Mouse (Mus musculus) ES-E14 (cell line): ENCODE results near the gene Pmf1. TPM values are rescaled to one million over a fixed set of nuclear protein-coding genes. Genes with fewer than 3 reads are reported as not detected.
A peak's percentile ranks its signal among the peaks of the same experiment; 100 is the strongest.

Experiments used
- DNase-seq: peaks from one replicate; pipeline ENCODE4 v3.0.0-alpha.2; 2013; ENCODE audit warnings: low read depth, low spot score
- H3K27ac ChIP-seq: 2 replicates; pipeline ENCODE4 v1.5.1; 2012; ENCODE audit warnings: low read depth, mild to moderate bottlenecking, low read length, moderate library complexity, mixed read lengths; ENCODE audit not compliant: poor library complexity, insufficient read depth, severe bottlenecking
- H3K36me3 ChIP-seq: 2 replicates; pipeline ENCODE4 v1.6.1; 2012; ENCODE audit warnings: mild to moderate bottlenecking, low read length, moderate library complexity, mixed read lengths; ENCODE audit not compliant: control insufficient read depth, poor library complexity, insufficient read depth, severe bottlenecking
- H3K4me1 ChIP-seq, 2 experiments: fragments of 150-350 bp in 1 of 2; sonication (generic) in 1 of 2; 2 replicates each; pipeline ENCODE4 v1.6.1; 2012; ENCODE audit warnings: low read length in 2 of 2, mild to moderate bottlenecking in 1 of 2, mixed read lengths in 1 of 2; ENCODE audit not compliant: control insufficient read depth in 2 of 2, insufficient read depth in 2 of 2, poor library complexity in 1 of 2
- H3K4me3 ChIP-seq, 2 experiments: fragments of 150-350 bp in 1 of 2; sonication (generic) in 1 of 2; 2 replicates each; pipeline ENCODE4 v1.5.1; 2012; ENCODE audit warnings: low read length in 2 of 2, low read depth in 1 of 2, mild to moderate bottlenecking in 1 of 2, mixed read lengths in 1 of 2; ENCODE audit not compliant: insufficient read depth in 1 of 2, poor library complexity in 1 of 2, severe bottlenecking in 1 of 2
- H3K9ac ChIP-seq: 2 replicates; pipeline ENCODE4 v1.6.1; 2012; ENCODE audit warnings: low read depth, mild to moderate bottlenecking, low read length, mixed read lengths; ENCODE audit not compliant: poor library complexity, insufficient read depth, severe bottlenecking
- H3K9me3 ChIP-seq: fragments of 150-350 bp; sonication (generic); 2 replicates; pipeline ENCODE4 v1.6.1; 2012; ENCODE audit warnings: low read depth, mild to moderate bottlenecking, low read length; ENCODE audit not compliant: control insufficient read depth, insufficient read depth
- CHD2 ChIP-seq: IDR thresholded peaks from 2 replicates; pipeline ENCODE4 v1.6.1; 2014; ENCODE audit warnings: mild to moderate bottlenecking, low read depth, low read length, inconsistent platforms
- HCFC1 ChIP-seq: IDR thresholded peaks from 2 replicates; pipeline ENCODE4 v1.6.1; 2012; ENCODE audit warnings: low read length, inconsistent platforms, borderline replicate concordance; ENCODE audit not compliant: insufficient read depth
- MAFK ChIP-seq: IDR thresholded peaks from 2 replicates; pipeline ENCODE4 v1.6.1; 2014; ENCODE audit warnings: mild to moderate bottlenecking, low read depth, low read length, inconsistent platforms; ENCODE audit not compliant: insufficient read depth
- ZC3H11A ChIP-seq: IDR thresholded peaks from 2 replicates; pipeline ENCODE4 v1.6.1; 2012; ENCODE audit warnings: low read depth, mild to moderate bottlenecking, inconsistent platforms, low read length, borderline replicate concordance
- ZNF384 ChIP-seq: IDR thresholded peaks from 2 replicates; pipeline ENCODE4 v1.6.1; 2012; ENCODE audit warnings: low read depth, low read length, inconsistent platforms
- in situ Hi-C, 2 experiments: fragments of 600-800 bp; cut with MboI; formaldehyde crosslinking; loops; one replicate each; pipeline ENCODE4 v1.15.1; 2025; ENCODE audit warnings: low sequenced_read_pairs in 2 of 2, inconsistent platforms in 1 of 2; ENCODE audit not compliant: unreplicated experiment in 2 of 2
- total RNA-seq: library from RNA; depleted of rRNA; stranded (reverse); fragments of 300-350 nt; gene quantifications from 2 replicates; pipeline ENCODE4 v1.2.3, GENCODE M21; 2012

Pmf1 gene
- total RNA-seq, 1 experiment, result 97.0 TPM

GRCm38 (mm10) chr3:88408953-88409352 lies 1.2 kb downstream of the Pmf1 start:
- H3K27ac ChIP-seq, result 0 out of 2 replicates have a peak overlapping the region, but pooled peaks have one; percentile 97
- H3K9me3 ChIP-seq, result no peaks in the 10 kb centered on the region
- in situ Hi-C loops, result loop anchor here (5.0 to 10.0 kb wide), 2 partner anchors 58 to 66 kb away; no protein-coding TSS in a partner anchor
- TF ChIP-seq MAFK, result no peak
- no peak for TF ChIP-seq ZC3H11A
- TF ChIP-seq HCFC1, result no peak
- no peak for TF ChIP-seq ZNF384
- no peak for TF ChIP-seq CHD2
- peaks cover 7% of the 10 kb centered on the region for H3K36me3 ChIP-seq
- peak overlapping the region; percentile 96 for H3K9ac ChIP-seq
- H3K4me1 ChIP-seq, result peaks cover 2 to 7% of the 10 kb centered on the region in 2 experiments; a peak in 3 of 4 replicates
- H3K4me3 ChIP-seq, result peak overlapping the region; percentile 85 to 93
- no peak for DNase-seq

GRCm38 (mm10) chr3:88407529-88407928 lies 2.6 kb downstream of the Pmf1 start:
- no peak overlapping the region for H3K9ac ChIP-seq
- TF ChIP-seq HCFC1 (no peak), ZC3H11A (no peak), ZNF384 (no peak), CHD2 (no peak)
- no peak overlapping the region; a peak in 1 of 4 replicates for H3K4me3 ChIP-seq
- H3K36me3 ChIP-seq, result peaks cover 12% of the 10 kb centered on the region
- peaks cover 2 to 7% of the 10 kb centered on the region in 2 experiments; a peak in 3 of 4 replicates for H3K4me1 ChIP-seq
- DNase-seq, result no peak
- no peaks in the 10 kb centered on the region for H3K9me3 ChIP-seq
- no peak overlapping the region for H3K27ac ChIP-seq
- in situ Hi-C loops, result loop anchor here (5.0 to 10.0 kb wide), 2 partner anchors 60 to 67 kb away; no protein-coding TSS in a partner anchor

- TF ChIP-seq HCFC1 (no peak), CHD2 (no peak), ZNF384 (no peak), MAFK (no peak), ZC3H11A (peak; percentile 76; the same call in 1 of the 2 replicates)
- no peak overlapping the region; the same call in 1 of the 2 replicates for H3K9ac ChIP-seq
- no peak overlapping the region for H3K27ac ChIP-seq
- H3K4me1 ChIP-seq, result peaks cover 2 to 8% of the 10 kb centered on the region in 2 experiments; a peak in 3 of 4 replicates
- H3K36me3 ChIP-seq, result peaks cover 12% of the 10 kb centered on the region; the same call in 1 of the 2 replicates
- H3K4me3 ChIP-seq, result no peak overlapping the region
- no peaks in the 10 kb centered on the region for H3K9me3 ChIP-seq
- in situ Hi-C loops, result loop anchor here (5.0 to 10.0 kb wide), 2 partner anchors 60 to 68 kb away; no protein-coding TSS in a partner anchor
- DNase-seq, result peak; percentile 74
Measured at GRCm38 (mm10) chr3:88407090-88407489, 3.0 kb downstream of the Pmf1 start.

DNA sequence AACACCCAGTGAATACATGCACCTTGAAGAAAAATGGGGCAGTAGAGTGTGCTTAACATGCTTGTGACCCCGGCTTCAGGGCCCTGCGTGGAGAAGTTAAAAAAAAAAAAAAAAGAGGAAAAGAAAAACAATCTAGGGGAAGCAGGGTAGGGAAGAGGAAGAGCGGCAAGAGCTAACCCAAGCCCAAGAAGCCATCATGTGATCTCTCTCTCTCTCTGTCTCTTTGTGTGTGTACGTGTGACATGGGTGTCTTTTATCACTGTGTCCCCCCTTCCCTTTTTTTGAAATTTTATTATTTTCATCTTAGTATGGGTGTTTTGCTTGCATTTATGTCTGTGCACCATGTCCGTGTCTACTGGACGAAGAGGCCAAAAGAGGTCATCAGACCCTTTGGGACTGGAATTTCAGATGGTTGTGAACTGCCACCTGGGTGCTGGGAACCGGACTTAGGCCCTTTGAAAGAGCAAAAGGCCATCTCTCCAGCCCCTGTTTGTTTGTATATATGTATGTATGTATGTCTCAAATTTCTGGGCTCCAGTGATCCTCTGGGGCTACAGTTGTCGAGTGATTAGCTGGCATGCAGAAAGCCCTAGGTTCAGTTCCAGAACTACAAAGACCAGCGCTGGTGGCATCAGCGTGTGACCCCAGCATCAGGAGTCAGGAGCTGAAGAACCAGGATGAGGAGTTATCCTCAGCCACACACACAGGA lies 6.5 kb downstream of the Pmf1 start:
- no peak overlapping the region for H3K4me3 ChIP-seq
- H3K9ac ChIP-seq, result no peak overlapping the region
- in situ Hi-C loops, result loop anchor here in 1 of 2 experiments (10.0 kb wide), 1 partner anchor 71 kb away; no protein-coding TSS in a partner anchor
- no peak overlapping the region for H3K27ac ChIP-seq
- TF ChIP-seq MAFK (no peak), CHD2 (no peak), HCFC1 (no peak), ZC3H11A (no peak), ZNF384 (no peak)
- DNase-seq, result no peak
- H3K4me1 ChIP-seq, result peaks cover 2 to 4% of the 10 kb centered on the region in 2 experiments; a peak in 2 of 4 replicates
- H3K36me3 ChIP-seq, result peaks cover 18% of the 10 kb centered on the region; the same call in 1 of the 2 replicates
- no peaks in the 10 kb centered on the region for H3K9me3 ChIP-seq
